Mouse (Mus musculus) gastrocnemius, postnatal 4 days (tissue): Measurements from ENCODE around the gene Tbc1d21. TPM values are rescaled to one million over a fixed set of nuclear protein-coding genes. Genes with fewer than 3 reads are reported as not detected.

ENCODE experiments used
- total RNA-seq, 2 experiments: library from RNA; stranded (reverse); gene quantifications; 2 replicates each; pipeline ENCODE4 v1.2.3; 2021

Tbc1d21 gene
- total RNA-seq, 2 experiments from 2014 or later = not detected

Other genes starting within 250 kb of the Tbc1d21 start
- 100 to 1,000 TPM; 179 to 208 TPM for gene Islr, start 166.1 kb downstream of the Tbc1d21 start, total RNA-seq
- 1 to 10 TPM; 6.4 to 7.7 TPM for gene Islr2, start 166.1 kb downstream of the Tbc1d21 start, total RNA-seq
- 10 to 100 TPM; 16.8 to 19.5 TPM for gene Pml, start 120.7 kb downstream of the Tbc1d21 start, total RNA-seq
- 10 to 100 TPM; 16.1 to 16.6 TPM for gene Stoml1, start 117.3 kb downstream of the Tbc1d21 start, total RNA-seq
- gene Loxl1, start 57.3 kb downstream of the Tbc1d21 start, total RNA-seq = 10 to 100 TPM; 95.5 to 95.9 TPM
- gene Insyn1, start 118.1 kb upstream of the Tbc1d21 start, total RNA-seq = 10 to 100 TPM; 12.0 to 12.7 TPM
- gene Cd276, start 185.0 kb upstream of the Tbc1d21 start, total RNA-seq = 10 to 100 TPM; 37.8 to 40.3 TPM
- gene Nptn, start 211.8 kb upstream of the Tbc1d21 start, total RNA-seq = 100 to 1,000 TPM; 103 to 128 TPM